Mouse (Mus musculus): ENCODE results near the gene Lztr1.

DNA sequence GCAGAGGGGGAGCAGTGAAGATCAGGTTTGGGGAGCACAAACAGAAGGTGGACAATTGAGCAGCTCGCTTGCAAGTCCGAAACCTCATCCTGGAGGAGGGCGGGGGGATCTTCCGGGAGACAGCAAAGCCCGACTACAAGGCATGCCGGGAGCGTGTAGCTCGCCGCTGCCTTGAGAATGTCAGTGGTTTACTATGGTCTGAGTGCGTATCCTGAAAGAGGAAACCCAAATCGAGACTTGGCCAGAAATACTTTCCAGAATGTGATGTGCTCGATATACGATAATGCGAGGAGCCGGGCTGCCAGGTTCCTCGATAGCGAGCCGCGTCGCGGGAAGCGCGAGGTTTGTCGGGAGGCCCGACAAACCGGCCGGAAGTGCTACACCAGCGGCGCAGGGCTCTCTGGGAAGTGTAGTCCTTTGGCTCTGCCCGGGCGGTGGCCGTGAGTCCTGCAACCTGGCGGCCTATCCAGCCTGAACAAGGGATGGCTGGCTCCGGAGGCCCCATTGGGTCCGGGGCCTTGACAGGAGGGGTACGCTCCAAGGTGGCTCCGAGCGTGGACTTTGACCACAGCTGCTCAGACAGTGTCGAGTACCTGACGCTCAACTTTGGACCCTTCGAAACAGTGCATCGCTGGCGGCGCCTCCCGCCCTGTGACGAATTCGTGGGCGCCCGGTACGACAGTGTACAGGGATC lies at the start of gene Lztr1:
- TF ChIP-seq CTCF (IDR thresholded peaks at IDR 0.05; ENCODE audit: low read depth) (no peak), EP300 (IDR thresholded peaks at IDR 0.05; ENCODE audit: low read depth) (no peak)
